Mouse (Mus musculus): ENCODE data around the gene Hoxd9.

DNA sequence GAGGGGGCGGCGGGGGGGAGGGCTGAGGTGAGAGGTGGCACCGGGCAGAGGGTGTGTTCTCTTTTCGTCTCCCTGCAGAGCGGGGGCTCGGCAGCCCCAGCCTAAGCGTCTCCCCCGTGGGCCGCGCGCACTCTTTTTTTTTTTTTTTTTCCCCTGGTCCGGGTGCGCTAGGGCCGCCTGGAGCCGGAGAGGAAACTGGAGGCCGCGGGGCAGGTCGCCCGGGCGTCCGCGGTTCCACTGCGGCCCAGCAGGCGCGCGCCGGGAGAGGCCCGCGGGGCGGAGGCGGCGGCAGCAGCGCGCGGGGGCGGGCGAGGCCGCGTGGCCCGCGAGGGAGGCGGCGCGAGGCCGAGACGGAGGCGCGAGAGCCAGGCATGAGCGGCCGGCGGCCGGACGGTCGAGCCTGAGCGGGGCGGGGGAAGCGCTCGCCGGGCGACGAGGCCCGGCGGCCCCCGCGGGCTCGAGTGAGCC lies 7.5 kb downstream of the Hoxd9 start:
- no peak for TF ChIP-seq EP300 (optimal IDR thresholded peaks at IDR 0.05)
- TF ChIP-seq CTCF (IDR thresholded peaks at IDR 0.05; ENCODE audit: low read depth): no peak
